Mouse (Mus musculus): ENCODE data around the gene Ptbp1. TPM values are rescaled to one million over a fixed set of nuclear protein-coding genes. Genes with fewer than 3 reads are reported as not detected.

The Ptbp1 gene
- polyA plus RNA-seq, 1 experiment from 2014 or later: 351 TPM

Small RNA genes within 50 kb of the gene (microRNA-seq; reads per million reads assigned to microRNA genes)
- gene Mir6910: not detected

Other genes starting within 250 kb of the Ptbp1 start
- 0.04 TPM in 1 of 2 replicates, not detected in the other for gene C2cd4c, start 240.4 kb upstream of the Ptbp1 start, polyA plus RNA-seq (2014; fragmentation: Nextera tagmentation; extraction: Ambion mirVana)
- 4.8 and 6.5 TPM in 2 replicates for gene Shc2, start 216.5 kb upstream of the Ptbp1 start, polyA plus RNA-seq (2014; fragmentation: Nextera tagmentation; extraction: Ambion mirVana)
- not detected in 2 replicates for gene Odf3l2, start 208.7 kb upstream of the Ptbp1 start, polyA plus RNA-seq (2014; fragmentation: Nextera tagmentation; extraction: Ambion mirVana)
- 5.6 and 5.9 TPM in 2 replicates for gene Madcam1, start 189.9 kb upstream of the Ptbp1 start, polyA plus RNA-seq (2014; fragmentation: Nextera tagmentation; extraction: Ambion mirVana)
- gene Tpgs1, start 185.1 kb upstream of the Ptbp1 start, polyA plus RNA-seq (2014; fragmentation: Nextera tagmentation; extraction: Ambion mirVana): 67.2 and 70.9 TPM in 2 replicates
- gene Cdc34, start 172.2 kb upstream of the Ptbp1 start, polyA plus RNA-seq (2014; fragmentation: Nextera tagmentation; extraction: Ambion mirVana): 171 and 175 TPM in 2 replicates
- 0.45 and 0.94 TPM in 2 replicates for gene Gzmm, start 165.4 kb upstream of the Ptbp1 start, polyA plus RNA-seq (2014; fragmentation: Nextera tagmentation; extraction: Ambion mirVana)
- gene Bsg, start 149.9 kb upstream of the Ptbp1 start, polyA plus RNA-seq (2014; fragmentation: Nextera tagmentation; extraction: Ambion mirVana): 633 and 674 TPM in 2 replicates
- not detected in 2 replicates for gene Hcn2, start 137.8 kb upstream of the Ptbp1 start, polyA plus RNA-seq (2014; fragmentation: Nextera tagmentation; extraction: Ambion mirVana)
- gene Polrmt, start 107.8 kb upstream of the Ptbp1 start, polyA plus RNA-seq (2014; fragmentation: Nextera tagmentation; extraction: Ambion mirVana): 32.2 and 36.1 TPM in 2 replicates
- 0.17 and 0.33 TPM in 2 replicates for gene Fgf22, start 99.4 kb upstream of the Ptbp1 start, polyA plus RNA-seq (2014; fragmentation: Nextera tagmentation; extraction: Ambion mirVana)
- gene Rnf126, start 87.5 kb upstream of the Ptbp1 start, polyA plus RNA-seq (2014; fragmentation: Nextera tagmentation; extraction: Ambion mirVana): 112 and 118 TPM in 2 replicates
- gene Fstl3, start 77.2 kb upstream of the Ptbp1 start, polyA plus RNA-seq (2014; fragmentation: Nextera tagmentation; extraction: Ambion mirVana): 1.8 and 1.9 TPM in 2 replicates
- not detected in 2 replicates for gene Prss57, start 63.5 kb upstream of the Ptbp1 start, polyA plus RNA-seq (2014; fragmentation: Nextera tagmentation; extraction: Ambion mirVana)
- gene Palm, start 60.9 kb upstream of the Ptbp1 start, polyA plus RNA-seq (2014; fragmentation: Nextera tagmentation; extraction: Ambion mirVana): 108 and 109 TPM in 2 replicates
- 0.21 and 0.29 TPM in 2 replicates for gene Misp, start 33.4 kb upstream of the Ptbp1 start, polyA plus RNA-seq (2014; fragmentation: Nextera tagmentation; extraction: Ambion mirVana)
- 16.0 and 19.6 TPM in 2 replicates for gene Prtn3, start 20.0 kb downstream of the Ptbp1 start, polyA plus RNA-seq (2014; fragmentation: Nextera tagmentation; extraction: Ambion mirVana)
- gene Plppr3, start 20.2 kb downstream of the Ptbp1 start, polyA plus RNA-seq (2014; fragmentation: Nextera tagmentation; extraction: Ambion mirVana): 95.1 and 95.7 TPM in 2 replicates
- 0.20 TPM in 1 of 2 replicates, not detected in the other for gene Elane, start 31.8 kb downstream of the Ptbp1 start, polyA plus RNA-seq (2014; fragmentation: Nextera tagmentation; extraction: Ambion mirVana)
- not detected in 2 replicates for gene Cfd, start 36.4 kb downstream of the Ptbp1 start, polyA plus RNA-seq (2014; fragmentation: Nextera tagmentation; extraction: Ambion mirVana)
- gene Med16, start 54.5 kb downstream of the Ptbp1 start, polyA plus RNA-seq (2014; fragmentation: Nextera tagmentation; extraction: Ambion mirVana): 43.1 and 43.8 TPM in 2 replicates
- 6.7 TPM in 1 of 2 replicates, not detected in the other for gene Gm26602, start 56.4 kb downstream of the Ptbp1 start, polyA plus RNA-seq (2014; fragmentation: Nextera tagmentation; extraction: Ambion mirVana)
- gene Kiss1r, start 62.5 kb downstream of the Ptbp1 start, polyA plus RNA-seq (2014; fragmentation: Nextera tagmentation; extraction: Ambion mirVana): 0.21 and 0.34 TPM in 2 replicates
- gene R3hdm4, start 66.8 kb downstream of the Ptbp1 start, polyA plus RNA-seq (2014; fragmentation: Nextera tagmentation; extraction: Ambion mirVana): 133 and 138 TPM in 2 replicates
- gene Arid3a, start 72.6 kb downstream of the Ptbp1 start, polyA plus RNA-seq (2014; fragmentation: Nextera tagmentation; extraction: Ambion mirVana): 11.8 and 12.9 TPM in 2 replicates
- gene Wdr18, start 105.7 kb downstream of the Ptbp1 start, polyA plus RNA-seq (2014; fragmentation: Nextera tagmentation; extraction: Ambion mirVana): 141 and 144 TPM in 2 replicates
- 0.23 and 0.41 TPM in 2 replicates for gene Grin3b, start 116.3 kb downstream of the Ptbp1 start, polyA plus RNA-seq (2014; fragmentation: Nextera tagmentation; extraction: Ambion mirVana)
- gene Tmem259, start 129.9 kb downstream of the Ptbp1 start, polyA plus RNA-seq (2014; fragmentation: Nextera tagmentation; extraction: Ambion mirVana): 15.7 and 15.9 TPM in 2 replicates
- 250 and 255 TPM in 2 replicates for gene Cnn2, start 134.2 kb downstream of the Ptbp1 start, polyA plus RNA-seq (2014; fragmentation: Nextera tagmentation; extraction: Ambion mirVana)
- 1.3 and 1.4 TPM in 2 replicates for gene Abca7, start 142.1 kb downstream of the Ptbp1 start, polyA plus RNA-seq (2014; fragmentation: Nextera tagmentation; extraction: Ambion mirVana)
- 8.5 and 10.8 TPM in 2 replicates for gene Arhgap45, start 162.2 kb downstream of the Ptbp1 start, polyA plus RNA-seq (2014; fragmentation: Nextera tagmentation; extraction: Ambion mirVana)
- 294 and 308 TPM in 2 replicates for gene Polr2e, start 185.4 kb downstream of the Ptbp1 start, polyA plus RNA-seq (2014; fragmentation: Nextera tagmentation; extraction: Ambion mirVana)
- 475 and 534 TPM in 2 replicates for gene Gpx4, start 192.7 kb downstream of the Ptbp1 start, polyA plus RNA-seq (2014; fragmentation: Nextera tagmentation; extraction: Ambion mirVana)